Mouse (Mus musculus) erythroblast, adult 5-6 weeks (primary cell): ENCODE measurements around the gene Kctd11. TPM values are rescaled to one million over a fixed set of nuclear protein-coding genes. Genes with fewer than 3 reads are reported as not detected.

ENCODE experiments used
- ATAC-seq: replicated peaks from 2 replicates; pipeline ENCODE4 v1.8.0; 2016; ENCODE audit warnings: moderate number of reproducible peaks, mild to moderate bottlenecking, moderate TSS enrichment, inconsistent platforms; ENCODE audit not compliant: poor library complexity, low FRiP score, severe bottlenecking
- total RNA-seq, 2 experiments: library from RNA; stranded (forward) in 1 of 2; stranded (reverse) in 1 of 2; fragments of 150-400 nt in 1 of 2; fragments of 200-764, 138-1000 nt in 1 of 2; gene quantifications; 2 replicates each; pipeline versions ENCODE4 v1.2.3 to v1.2.4; 2015 to 2017; ENCODE audit warnings: low replicate concordance in 2 of 2

The Kctd11 gene
- total RNA-seq, 2 experiments from 2014 or later: 0.77 to 1.3 TPM

GRCm38 (mm10) chr11:69855347-69855746, 25.9 kb downstream of the Kctd11 start:
- peak; percentile 60 for ATAC-seq

GRCm38 (mm10) chr11:69854680-69855079, 26.5 kb downstream of the Kctd11 start:
- ATAC-seq: 0 out of 2 replicates have a peak, but pooled peaks have one; percentile 9

- ATAC-seq: peak; percentile 83
Observed at GRCm38 (mm10) chr11:69853994-69854393, 27.2 kb downstream of the Kctd11 start.

GRCm38 (mm10) chr11:69850754-69851153, 30.5 kb downstream of the Kctd11 start:
- ATAC-seq: no peak

- no peak for ATAC-seq
Observed at GRCm38 (mm10) chr11:69849884-69850283, 31.3 kb downstream of the Kctd11 start.

- no peak for ATAC-seq
Observed at GRCm38 (mm10) chr11:69849128-69849527, 32.1 kb downstream of the Kctd11 start.

GRCm38 (mm10) chr11:69848021-69848420, 33.2 kb downstream of the Kctd11 start:
- ATAC-seq: no peak

- ATAC-seq: peak; percentile 61
Observed at GRCm38 (mm10) chr11:69846738-69847688, 34.2 kb downstream of the Kctd11 start.

- peak; percentile 87 for ATAC-seq
Observed at GRCm38 (mm10) chr11:69846198-69846680, 35.0 kb downstream of the Kctd11 start, which contains the start of gene Plscr3. Gene Plscr3, plus strand, starts transcription at chr11:69846376.

GRCm38 (mm10) chr11:69838714-69839104, 42.5 kb downstream of the Kctd11 start:
- ATAC-seq: peak; percentile 16

- ATAC-seq: peak; percentile 86
Observed at GRCm38 (mm10) chr11:69837952-69838713, 43.1 kb downstream of the Kctd11 start, which contains the start of gene Tmem256. Gene Tmem256, plus strand, starts transcription at chr11:69838514.

GRCm38 (mm10) chr11:69837604-69837951, 43.6 kb downstream of the Kctd11 start, which contains the start of gene Nlgn2:
Gene Nlgn2, minus strand, starts transcription at chr11:69837784.
- 0 out of 2 replicates have a peak, but pooled peaks have one; percentile 1 for ATAC-seq

- no peak for ATAC-seq
Observed at GRCm38 (mm10) chr11:69836703-69837576, 44.3 kb downstream of the Kctd11 start.

GRCm38 (mm10) chr11:69835966-69836335, 45.3 kb downstream of the Kctd11 start:
- no peak for ATAC-seq

GRCm38 (mm10) chr11:69835326-69835965, 45.8 kb downstream of the Kctd11 start:
- ATAC-seq: no peak

GRCm38 (mm10) chr11:69834001-69834549, 47.1 kb downstream of the Kctd11 start:
- peak; percentile 44 for ATAC-seq

GRCm38 (mm10) chr11:69833554-69833953, 47.7 kb downstream of the Kctd11 start:
- ATAC-seq: no peak

GRCm38 (mm10) chr11:69828832-69829231, 52.4 kb downstream of the Kctd11 start:
- ATAC-seq: no peak
